Mouse (Mus musculus) bone marrow, adult 2 months (tissue): ENCODE measurements around the gene Pitpnm1.

Experiments
- CTCF ChIP-seq: fragments of 200-500 bp; IDR thresholded peaks from 2 replicates; pipeline ENCODE4 v1.5.1; 2011; ENCODE audit warnings: low read length, control low read depth; ENCODE audit not compliant: control insufficient read depth, insufficient read depth
- POLR2A ChIP-seq: fragments of 200-500 bp; IDR thresholded peaks from 2 replicates; pipeline ENCODE4 v1.6.1; 2011; ENCODE audit warnings: low read depth, mild to moderate bottlenecking, control low read depth, low read length, borderline replicate concordance; ENCODE audit not compliant: control insufficient read depth

GRCm38 (mm10) chr19:4144550-4145498 lies 45.0 kb downstream of the Pitpnm1 start:
- TF ChIP-seq CTCF (no peak), POLR2A (no peak)
